Mouse (Mus musculus) forebrain, embryonic 12.5 days (tissue): ENCODE measurements around the gene Ccnd1. TPM values are rescaled to one million over a fixed set of nuclear protein-coding genes. Genes with fewer than 3 reads are reported as not detected.
A peak's percentile ranks its signal among the peaks of the same experiment; 100 is the strongest.
"Not testable (repeated sequence)": the region's sequence is repeated elsewhere in the genome, so short reads cannot be mapped to it uniquely, and the experiment has no call there.

ENCODE experiments used
- ATAC-seq: fragments of 200-750 bp; cut with Nextera tagmentation; 2 replicates; pipeline ENCODE4 v1.8.0; 2017; ENCODE audit warnings: moderate TSS enrichment; ENCODE audit not compliant: low FRiP score
- H3K27ac ChIP-seq: fragments of 300-500 bp; sonication (generic); 2 replicates; pipeline ENCODE4 v1.5.1; 2016; ENCODE audit warnings: mild to moderate bottlenecking
- H3K27me3 ChIP-seq: fragments of 300-500 bp; sonication (generic); 2 replicates; pipeline ENCODE4 v1.6.1; 2016; ENCODE audit warnings: mild to moderate bottlenecking
- H3K36me3 ChIP-seq: fragments of 300-500 bp; sonication (generic); replicated peaks from 2 replicates; pipeline ENCODE4 v1.6.1; 2016; ENCODE audit warnings: mild to moderate bottlenecking
- H3K4me1 ChIP-seq: fragments of 300-500 bp; sonication (generic); 2 replicates; pipeline ENCODE4 v1.6.1; 2016
- H3K4me2 ChIP-seq: fragments of 300-500 bp; sonication (generic); 2 replicates; pipeline ENCODE4 v1.6.1; 2016; ENCODE audit warnings: mild to moderate bottlenecking, moderate library complexity
- H3K4me3 ChIP-seq: fragments of 300-500 bp; sonication (generic); replicated peaks from 2 replicates; pipeline ENCODE4 v1.5.1; 2016; ENCODE audit warnings: mild to moderate bottlenecking
- H3K9ac ChIP-seq: fragments of 300-500 bp; sonication (generic); 2 replicates; pipeline ENCODE4 v1.6.1; 2016; ENCODE audit warnings: mild to moderate bottlenecking
- H3K9me3 ChIP-seq: fragments of 300-500 bp; sonication (generic); 2 replicates; pipeline ENCODE4 v1.6.1; 2016
- WGBS: fragments of 180-500 bp; shearing (Covaris S2); methylation state at CpG from one replicate; pipeline ENCODE4 v1.1.7; 2016; 5-methylcytosine and 5-hydroxymethylcytosine counted together
- polyA plus RNA-seq: library from polyadenylated mRNA; unstranded; fragments of >200 nt; fragmentation: Nextera tagmentation; extraction: Ambion mirVana; gene quantifications from 2 replicates; pipeline ENCODE4 v1.2.1, GENCODE M21; 2016

Ccnd1 gene
- polyA plus RNA-seq, 1 experiment from 2014 or later = 214 TPM

GRCm38 (mm10) chr7:144895305-144896111, 44.2 kb downstream of the Ccnd1 start:
- Histone ChIP-seq H3K4me2 (peak overlapping the region; percentile 79), H3K9me3 (no peaks in the 10 kb centered on the region), H3K27ac (peak overlapping the region; percentile 85), H3K9ac (peak overlapping the region; percentile 68), H3K4me3 (peak overlapping the region; percentile 53), H3K36me3 (no peaks in the 10 kb centered on the region), H3K4me1 (peaks cover 49% of the 10 kb centered on the region), H3K27me3 (peaks cover 75% of the 10 kb centered on the region)
- peak; percentile 80 for ATAC-seq
- under 1% methylated on average over 37 of the region's 37 CpGs for WGBS

GRCm38 (mm10) chr7:144894706-144895105, 45.0 kb downstream of the Ccnd1 start:
- 4% methylated on average over 4 of the region's 4 CpGs for WGBS
- Histone ChIP-seq H3K36me3 (no peaks in the 10 kb centered on the region), H3K9ac (peak overlapping the region; percentile 68), H3K4me3 (peak overlapping the region; percentile 53), H3K9me3 (no peaks in the 10 kb centered on the region), H3K27me3 (peaks cover 80% of the 10 kb centered on the region), H3K27ac (peak overlapping the region; percentile 85), H3K4me1 (peaks cover 49% of the 10 kb centered on the region), H3K4me2 (peak overlapping the region; percentile 79)
- ATAC-seq = peak; percentile 10; the same call in 1 of the 2 replicates

GRCm38 (mm10) chr7:144894191-144894590, 45.5 kb downstream of the Ccnd1 start:
- Histone ChIP-seq H3K36me3 (no peaks in the 10 kb centered on the region), H3K9me3 (no peaks in the 10 kb centered on the region), H3K9ac (no peak overlapping the region), H3K27me3 (peaks cover 80% of the 10 kb centered on the region), H3K4me3 (no peak overlapping the region), H3K4me1 (peaks cover 46% of the 10 kb centered on the region), H3K4me2 (peak overlapping the region; percentile 79), H3K27ac (peak overlapping the region; percentile 14)
- 2% methylated on average over 5 of the region's 5 CpGs for WGBS
- ATAC-seq = no peak

- Histone ChIP-seq H3K9ac (no peak overlapping the region), H3K27me3 (peaks cover 80% of the 10 kb centered on the region), H3K4me1 (peaks cover 39% of the 10 kb centered on the region), H3K27ac (no peak overlapping the region), H3K4me2 (no peak overlapping the region), H3K4me3 (no peak overlapping the region), H3K9me3 (no peaks in the 10 kb centered on the region), H3K36me3 (no peaks in the 10 kb centered on the region)
- 53% methylated on average over 6 of the region's 6 CpGs for WGBS
- no peak for ATAC-seq
Observed at GRCm38 (mm10) chr7:144892322-144892721, 47.4 kb downstream of the Ccnd1 start.

GRCm38 (mm10) chr7:144891863-144892262, 47.9 kb downstream of the Ccnd1 start:
- no peaks in the 10 kb centered on the region for H3K36me3 ChIP-seq
- H3K9ac ChIP-seq = no peak overlapping the region
- peaks cover 79% of the 10 kb centered on the region for H3K27me3 ChIP-seq
- no peak for ATAC-seq
- H3K27ac ChIP-seq = no peak overlapping the region
- no peak overlapping the region for H3K4me2 ChIP-seq
- no peaks in the 10 kb centered on the region for H3K9me3 ChIP-seq
- no peak overlapping the region for H3K4me3 ChIP-seq
- peaks cover 34% of the 10 kb centered on the region for H3K4me1 ChIP-seq
- 80% methylated on average over 2 of the region's 2 CpGs for WGBS

- Histone ChIP-seq H3K4me1 (peaks cover 22% of the 10 kb centered on the region), H3K27me3 (peaks cover 69% of the 10 kb centered on the region)
- not testable (repeated sequence) for H3K9ac ChIP-seq, ATAC-seq, H3K9me3 ChIP-seq, H3K27ac ChIP-seq, H3K36me3 ChIP-seq, H3K4me2 ChIP-seq, H3K4me3 ChIP-seq
- WGBS = 94% methylated on average over 1 of the region's 1 CpGs
Observed at GRCm38 (mm10) chr7:144890661-144891060, 49.1 kb downstream of the Ccnd1 start.

GRCm38 (mm10) chr7:144888564-144889299, 51.0 kb downstream of the Ccnd1 start:
- 6% methylated on average over 18 of the region's 18 CpGs for WGBS
- H3K4me1 ChIP-seq = peaks cover 7% of the 10 kb centered on the region; the same call in 1 of the 2 replicates
- H3K9me3 ChIP-seq = no peaks in the 10 kb centered on the region
- H3K27me3 ChIP-seq = peaks cover 59% of the 10 kb centered on the region
- no peak overlapping the region for H3K4me3 ChIP-seq
- no peaks in the 10 kb centered on the region for H3K36me3 ChIP-seq
- no peak overlapping the region for H3K4me2 ChIP-seq
- no peak for ATAC-seq
- H3K27ac ChIP-seq = no peak overlapping the region
- H3K9ac ChIP-seq = 0 out of 2 replicates have a peak overlapping the region, but pooled peaks have one; percentile 21

- Histone ChIP-seq H3K27me3 (peaks cover 53% of the 10 kb centered on the region), H3K9me3 (no peaks in the 10 kb centered on the region), H3K4me3 (no peak overlapping the region), H3K36me3 (no peaks in the 10 kb centered on the region), H3K9ac (no peak overlapping the region), H3K4me2 (no peak overlapping the region), H3K27ac (no peak overlapping the region), H3K4me1 (peaks cover 7% of the 10 kb centered on the region; the same call in 1 of the 2 replicates)
- WGBS = 89% methylated on average over 2 of the region's 2 CpGs
- no peak for ATAC-seq
Observed at GRCm38 (mm10) chr7:144887672-144888071, 52.1 kb downstream of the Ccnd1 start.

- peaks cover 13% of the 10 kb centered on the region for H3K27me3 ChIP-seq
- H3K4me1 ChIP-seq = no peaks in the 10 kb centered on the region
- H3K27ac ChIP-seq = no peak overlapping the region
- H3K4me2 ChIP-seq = no peak overlapping the region
- H3K4me3 ChIP-seq = no peak overlapping the region
- WGBS = 51% methylated on average over 2 of the region's 2 CpGs
- no peak overlapping the region for H3K9ac ChIP-seq
- H3K9me3 ChIP-seq = no peaks in the 10 kb centered on the region
- H3K36me3 ChIP-seq = no peaks in the 10 kb centered on the region
- no peak for ATAC-seq
Observed at GRCm38 (mm10) chr7:144883106-144883505, 56.6 kb downstream of the Ccnd1 start.

Other genes with a start within 250 kb of the Ccnd1 start
- gene Ano1, start 188.0 kb downstream of the Ccnd1 start, polyA plus RNA-seq = 17.1 and 27.4 TPM in 2 replicates
- 1.2 and 4.4 TPM in 2 replicates for gene Fgf3, start 101.8 kb downstream of the Ccnd1 start, polyA plus RNA-seq
- gene Fgf4, start 92.6 kb downstream of the Ccnd1 start, polyA plus RNA-seq = not detected in 2 replicates
- 69.9 and 94.0 TPM in 2 replicates for gene Fgf15, start 43.4 kb downstream of the Ccnd1 start, polyA plus RNA-seq
- 32.6 and 34.0 TPM in 2 replicates for gene LTO1, start 24.8 kb downstream of the Ccnd1 start, polyA plus RNA-seq